ENCODE assay signal across 8 mouse cellular contexts in the genomic region with DNA sequence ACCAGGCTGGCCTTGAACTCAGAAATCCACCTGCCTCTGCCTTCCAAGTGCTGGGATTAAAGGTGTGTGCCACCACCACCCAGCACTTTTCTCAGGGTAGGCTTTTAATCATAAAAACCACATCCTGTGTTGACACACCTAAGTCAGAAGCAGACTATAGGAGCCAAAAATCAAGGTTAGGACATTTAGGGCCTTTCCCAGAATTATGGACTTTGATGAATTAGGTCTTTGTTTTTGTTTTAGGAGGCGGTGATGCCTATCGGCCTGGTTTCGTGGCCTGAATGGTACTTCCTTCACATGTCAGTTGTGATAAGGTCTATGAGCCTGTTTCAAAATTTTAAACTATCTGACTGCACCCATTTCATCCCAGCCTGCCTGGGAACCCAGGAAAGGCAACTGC. TPM values are rescaled to one million over a fixed set of nuclear protein-coding genes. Genes with fewer than 3 reads are reported as not detected.
DNase-seq lines count a peak whose midpoint lies in the region; ATAC-seq and TF ChIP-seq lines count a peak whose summit lies in the region.

No protein-coding gene starts in this region.

- peak overlapping the region; percentile 69 for H3K4me2 ChIP-seq in limb, embryonic 12.5 days
- H3K4me2 ChIP-seq in stomach, embryonic 14.5 days (replicated peaks; ENCODE audit: low read depth, low read length): peak overlapping the region; percentile 72; the same call in 1 of the 2 replicates

- H3K9ac ChIP-seq in limb, embryonic 12.5 days (replicated peaks): no peak overlapping the region
- no peak overlapping the region for H3K9ac ChIP-seq in stomach, embryonic 14.5 days (replicated peaks; ENCODE audit: low read depth, low read length)

- no peaks in the 10 kb centered on the region for H3K9me3 ChIP-seq in megakaryocyte, embryonic 14.5 days
- H3K9me3 ChIP-seq in limb, embryonic 12.5 days: no peaks in the 10 kb centered on the region
- no peaks in the 10 kb centered on the region for H3K9me3 ChIP-seq in stomach, embryonic 14.5 days (ENCODE audit: control insufficient read depth, low read depth, low read length)

- peak overlapping the region; percentile 84 for H3K4me3 ChIP-seq in cerebellum, adult 2 months (replicated peaks; ENCODE audit: insufficient read depth, low read depth, low read length)
- peak overlapping the region; percentile 94 for H3K4me3 ChIP-seq in megakaryocyte, embryonic 14.5 days (replicated peaks)
- H3K4me3 ChIP-seq in limb, embryonic 12.5 days (replicated peaks): peak overlapping the region; percentile 65; the same call in 1 of the 2 replicates
- peak overlapping the region; percentile 68 for H3K4me3 ChIP-seq in stomach, embryonic 14.5 days (ENCODE audit: low read depth, low read length)

- TF ChIP-seq POLR2A in cerebellum, adult 2 months (IDR thresholded peaks at IDR 0.05; ENCODE audit: borderline replicate concordance, insufficient read depth, low read length): no peak

- DNase-seq in cerebellum, adult 2 months: no peak
- no peak for DNase-seq in cerebellum, postnatal 36 days
- DNase-seq in ovary, postnatal 14 days (ENCODE audit: low spot score): no peak
- no peak for DNase-seq in layer of hippocampus, postnatal 25 days (ENCODE audit: extremely low spot score in 1 of 2, low spot score in 1 of 2)

- H3K27ac ChIP-seq in cerebellum, adult 2 months (ENCODE audit: insufficient read depth, low read length): no peak overlapping the region
- no peak overlapping the region for H3K27ac ChIP-seq in limb, embryonic 12.5 days
- no peak overlapping the region for H3K27ac ChIP-seq in stomach, embryonic 14.5 days (ENCODE audit: low read length)

- ATAC-seq in megakaryocyte, adult 5-6 weeks (ENCODE audit: poor library complexity, severe bottlenecking): no peak
- ATAC-seq in limb, embryonic 12.5 days (ENCODE audit: insufficient number of reproducible peaks, insufficient read depth, low FRiP score, low TSS enrichment, low read depth): no peak
- no peak for ATAC-seq in stomach, embryonic 14.5 days (ENCODE audit: insufficient number of reproducible peaks, insufficient read depth, low FRiP score, low read depth)

- 84% methylated on average over 3 of the region's 3 CpGs for WGBS in cerebellum, adult 2 months
- WGBS in limb, embryonic 12.5 days: 91% methylated on average over 3 of the region's 3 CpGs
- WGBS in stomach, embryonic 14.5 days: 90% methylated on average over 3 of the region's 3 CpGs

- H3K4me1 ChIP-seq in cerebellum, adult 2 months (ENCODE audit: control insufficient read depth, insufficient read depth, low read length): peaks cover 1% of the 10 kb centered on the region
- H3K4me1 ChIP-seq in megakaryocyte, embryonic 14.5 days: peaks cover 72% of the 10 kb centered on the region
- H3K4me1 ChIP-seq in limb, embryonic 12.5 days (replicated peaks): peaks cover 15% of the 10 kb centered on the region
- peaks cover 4% of the 10 kb centered on the region; the same call in 1 of the 2 replicates for H3K4me1 ChIP-seq in stomach, embryonic 14.5 days (ENCODE audit: control insufficient read depth, insufficient read depth, low read length)

- no peaks in the 10 kb centered on the region for H3K27me3 ChIP-seq in cerebellum, adult 2 months (ENCODE audit: control insufficient read depth, insufficient read depth, low read length)
- no peaks in the 10 kb centered on the region for H3K27me3 ChIP-seq in megakaryocyte, embryonic 14.5 days (replicated peaks)
- H3K27me3 ChIP-seq in limb, embryonic 12.5 days: peaks cover 21% of the 10 kb centered on the region
- no peaks in the 10 kb centered on the region; the same call in 1 of the 2 replicates for H3K27me3 ChIP-seq in stomach, embryonic 14.5 days (ENCODE audit: control insufficient read depth, insufficient read depth, low read length)

- TF ChIP-seq CTCF in cerebellum, adult 2 months (IDR thresholded peaks at IDR 0.05; ENCODE audit: borderline replicate concordance, insufficient read depth, low read depth, low read length): no peak

- H3K36me3 ChIP-seq in megakaryocyte, embryonic 14.5 days (replicated peaks; ENCODE audit: low read length): peaks cover 34% of the 10 kb centered on the region
- peaks cover 17% of the 10 kb centered on the region for H3K36me3 ChIP-seq in limb, embryonic 12.5 days
- H3K36me3 ChIP-seq in stomach, embryonic 14.5 days (ENCODE audit: control insufficient read depth, insufficient read depth, low read length): peaks cover 5% of the 10 kb centered on the region; the same call in 1 of the 2 replicates

RNA-seq across cellular contexts. Expression of gene Cnp, which starts 0.5 kb away (rescaled TPM):
- polyA plus RNA-seq in cerebellum, adult 2 months (2012; rRNA removed): 547 and 616 TPM in 2 replicates
- polyA plus RNA-seq in megakaryocyte, embryonic 14.5 days (2012; ENCODE audit: insufficient read depth, low replicate concordance): 13.3 and 17.1 TPM in 2 replicates
- 9.5 and 11.3 TPM in 2 replicates for total RNA-seq in megakaryocyte, adult 5-6 weeks (2015)
- total RNA-seq in megakaryocyte, adult 5-6 weeks (2017): 22.2 and 23.9 TPM in 2 replicates
- polyA plus RNA-seq in limb, embryonic 12.5 days (2016; fragmentation: Nextera tagmentation; extraction: Ambion mirVana): 32.3 and 34.5 TPM in 2 replicates
- polyA plus RNA-seq in stomach, embryonic 14.5 days (2014; fragmentation: Nextera tagmentation; extraction: Ambion mirVana): 35.9 TPM in 2 replicates
- total RNA-seq in layer of hippocampus, postnatal 25 days (2021): 100 to 1,000 TPM; 365 to 435 TPM

RNA-seq across cellular contexts. Expression of gene Ttc25, which starts 28.8 kb away (rescaled TPM):
- 0.86 and 0.92 TPM in 2 replicates for polyA plus RNA-seq in cerebellum, adult 2 months (2012; rRNA removed)
- 0.29 TPM in 1 of 2 replicates, not detected in the other for polyA plus RNA-seq in megakaryocyte, embryonic 14.5 days (2012; ENCODE audit: insufficient read depth, low replicate concordance)
- total RNA-seq in megakaryocyte, adult 5-6 weeks (2015): 0.16 and 0.96 TPM in 2 replicates
- total RNA-seq in megakaryocyte, adult 5-6 weeks (2017): not detected in 2 replicates
- polyA plus RNA-seq in limb, embryonic 12.5 days (2016; fragmentation: Nextera tagmentation; extraction: Ambion mirVana): 1.2 and 1.4 TPM in 2 replicates
- 0.35 and 1.1 TPM in 2 replicates for polyA plus RNA-seq in stomach, embryonic 14.5 days (2014; fragmentation: Nextera tagmentation; extraction: Ambion mirVana)
- 1 to 10 TPM in 1 of 2 experiments, under 1 TPM in 1; 0.54 to 1.2 TPM for total RNA-seq in layer of hippocampus, postnatal 25 days (2021)

RNA-seq across cellular contexts. Expression of gene Nkiras2, which starts 44.9 kb away (rescaled TPM):
- 27.5 and 27.6 TPM in 2 replicates for polyA plus RNA-seq in cerebellum, adult 2 months (2012; rRNA removed)
- 62.7 and 103 TPM in 2 replicates for polyA plus RNA-seq in megakaryocyte, embryonic 14.5 days (2012; ENCODE audit: insufficient read depth, low replicate concordance)
- 47.7 and 52.7 TPM in 2 replicates for total RNA-seq in megakaryocyte, adult 5-6 weeks (2015)
- 36.0 and 45.5 TPM in 2 replicates for total RNA-seq in megakaryocyte, adult 5-6 weeks (2017)
- polyA plus RNA-seq in limb, embryonic 12.5 days (2016; fragmentation: Nextera tagmentation; extraction: Ambion mirVana): 79.9 and 80.4 TPM in 2 replicates
- polyA plus RNA-seq in stomach, embryonic 14.5 days (2014; fragmentation: Nextera tagmentation; extraction: Ambion mirVana): 62.8 and 63.1 TPM in 2 replicates
- 10 to 100 TPM; 15.1 to 16.5 TPM for total RNA-seq in layer of hippocampus, postnatal 25 days (2021)

RNA-seq across cellular contexts. Expression of gene Dnajc7, which starts 45.8 kb away (rescaled TPM):
- polyA plus RNA-seq in cerebellum, adult 2 months (2012; rRNA removed): 157 and 177 TPM in 2 replicates
- polyA plus RNA-seq in megakaryocyte, embryonic 14.5 days (2012; ENCODE audit: insufficient read depth, low replicate concordance): 1.8 and 86.6 TPM in 2 replicates
- 98.1 and 124 TPM in 2 replicates for total RNA-seq in megakaryocyte, adult 5-6 weeks (2015)
- 145 and 172 TPM in 2 replicates for total RNA-seq in megakaryocyte, adult 5-6 weeks (2017)
- 282 and 288 TPM in 2 replicates for polyA plus RNA-seq in limb, embryonic 12.5 days (2016; fragmentation: Nextera tagmentation; extraction: Ambion mirVana)
- polyA plus RNA-seq in stomach, embryonic 14.5 days (2014; fragmentation: Nextera tagmentation; extraction: Ambion mirVana): 84.0 and 95.4 TPM in 2 replicates
- 100 to 1,000 TPM; 234 to 286 TPM for total RNA-seq in layer of hippocampus, postnatal 25 days (2021)

RNA-seq across cellular contexts. Expression of gene Acly, which starts 46.4 kb away (rescaled TPM):
- polyA plus RNA-seq in cerebellum, adult 2 months (2012; rRNA removed): 155 and 156 TPM in 2 replicates
- 7.2 and 21.1 TPM in 2 replicates for polyA plus RNA-seq in megakaryocyte, embryonic 14.5 days (2012; ENCODE audit: insufficient read depth, low replicate concordance)
- 80.6 and 90.8 TPM in 2 replicates for total RNA-seq in megakaryocyte, adult 5-6 weeks (2015)
- total RNA-seq in megakaryocyte, adult 5-6 weeks (2017): 100 and 105 TPM in 2 replicates
- polyA plus RNA-seq in limb, embryonic 12.5 days (2016; fragmentation: Nextera tagmentation; extraction: Ambion mirVana): 186 and 196 TPM in 2 replicates
- 161 and 175 TPM in 2 replicates for polyA plus RNA-seq in stomach, embryonic 14.5 days (2014; fragmentation: Nextera tagmentation; extraction: Ambion mirVana)
- 100 to 1,000 TPM; 107 to 112 TPM for total RNA-seq in layer of hippocampus, postnatal 25 days (2021)

Comparison
In these comparisons a context has a peak if more than half of its experiments do, and no peak if none do; other contexts are left out.
1. RNA of gene Cnp, which starts 0.5 kb away (polyA plus RNA-seq): 547 to 616 TPM in cerebellum, adult 2 months; 35.9 TPM in stomach, embryonic 14.5 days, 32.3 to 34.5 TPM in limb, embryonic 12.5 days and 13.3 to 17.1 TPM in megakaryocyte, embryonic 14.5 days; every median in the first group is over 10 times any median in the second.
2. Peak in every context shown above with its lines, with median percentiles within 50 percentile points of each other: H3K4me3 ChIP-seq.